Mouse (Mus musculus) embryonic facial prominence, embryonic 14.5 days (tissue): ENCODE results near the gene Wdr73. TPM values are rescaled to one million over a fixed set of nuclear protein-coding genes. Genes with fewer than 3 reads are reported as not detected.

Experiments
- ATAC-seq: fragments of 200-750 bp; cut with Nextera tagmentation; 2 replicates; pipeline ENCODE4 v1.8.0; 2017; ENCODE audit warnings: low read depth, moderate number of reproducible peaks, moderate TSS enrichment
- DNase-seq: peaks from one replicate; pipeline ENCODE4 v3.0.0-alpha.2; 2015; ENCODE audit warnings: low spot score
- H3K27ac ChIP-seq: fragments of 300-500 bp; sonication (generic); replicated peaks from 2 replicates; pipeline ENCODE4 v1.5.1; 2014; ENCODE audit warnings: low read depth, mild to moderate bottlenecking, low read length, moderate library complexity
- H3K27me3 ChIP-seq: fragments of 300-500 bp; sonication (generic); replicated peaks from 2 replicates; pipeline ENCODE4 v1.6.1; 2014; ENCODE audit warnings: low read length; ENCODE audit not compliant: control insufficient read depth, insufficient read depth
- H3K36me3 ChIP-seq: fragments of 300-500 bp; sonication (generic); 2 replicates; pipeline ENCODE4 v1.6.1; 2014; ENCODE audit warnings: low read length, mixed read lengths; ENCODE audit not compliant: control insufficient read depth, insufficient read depth
- H3K4me1 ChIP-seq: fragments of 300-500 bp; sonication (generic); 2 replicates; pipeline ENCODE4 v1.6.1; 2014; ENCODE audit warnings: antibody characterized with exemption, low read length; ENCODE audit not compliant: control insufficient read depth, insufficient read depth
- H3K4me2 ChIP-seq: fragments of 300-500 bp; sonication (generic); 2 replicates; pipeline ENCODE4 v1.6.1; 2014; ENCODE audit warnings: low read depth, mild to moderate bottlenecking, low read length, moderate library complexity, mixed read lengths
- H3K4me3 ChIP-seq: fragments of 300-500 bp; sonication (generic); 2 replicates; pipeline ENCODE4 v1.5.1; 2014; ENCODE audit warnings: low read depth, mild to moderate bottlenecking, low read length
- H3K9ac ChIP-seq: fragments of 300-500 bp; sonication (generic); 2 replicates; pipeline ENCODE4 v1.6.1; 2014; ENCODE audit warnings: low read depth, mild to moderate bottlenecking, low read length, moderate library complexity, mixed read lengths
- H3K9me3 ChIP-seq: fragments of 300-500 bp; sonication (generic); 2 replicates; pipeline ENCODE4 v1.6.1; 2016; ENCODE audit warnings: low read length; ENCODE audit not compliant: control insufficient read depth
- WGBS: fragments of 180-500 bp; shearing (Covaris S2); extraction: QIAGEN DNeasy Blood & Tissue Kit; methylation state at CpG from one replicate; pipeline ENCODE4 v1.1.7; 2014; 5-methylcytosine and 5-hydroxymethylcytosine counted together
- polyA plus RNA-seq: library from polyadenylated mRNA; unstranded; fragments of >200 nt; fragmentation: Nextera tagmentation; extraction: Ambion mirVana; gene quantifications from 2 replicates; pipeline ENCODE4 v1.2.1, GENCODE M21; 2014

The Wdr73 gene
- polyA plus RNA-seq, 1 experiment from 2014 or later, result 20.9 TPM

DNA sequence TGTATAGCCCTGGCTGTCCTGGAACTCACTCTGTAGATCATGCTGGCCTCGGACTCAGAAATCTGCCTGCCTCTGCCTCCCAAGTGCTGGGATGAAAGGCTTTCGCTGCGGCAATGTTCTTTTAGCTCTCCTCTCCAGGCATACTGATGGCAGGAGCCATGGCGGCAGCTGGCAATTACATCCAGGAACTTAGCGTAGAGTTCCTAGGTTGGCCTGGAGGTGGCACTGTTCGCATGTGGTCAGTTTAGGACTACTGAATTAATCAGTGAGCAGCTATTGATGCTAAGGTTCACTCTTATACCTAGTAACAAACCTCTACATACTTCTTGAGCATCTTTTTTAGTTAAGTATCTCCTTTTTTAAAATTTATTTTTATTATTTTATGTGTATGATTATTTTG lies 43.9 kb downstream of the Wdr73 start:
- H3K9ac ChIP-seq, result no peak overlapping the region
- no peaks in the 10 kb centered on the region for H3K36me3 ChIP-seq
- H3K4me1 ChIP-seq, result 0 out of 2 replicates have a peak, but pooled peaks cover 12% of the 10 kb centered on the region
- no peak overlapping the region for H3K27ac ChIP-seq
- no peak overlapping the region for H3K4me2 ChIP-seq
- no peak overlapping the region for H3K4me3 ChIP-seq
- no peak for ATAC-seq
- H3K9me3 ChIP-seq, result no peaks in the 10 kb centered on the region
- DNase-seq, result peak; percentile 75
- WGBS, result 33% methylated on average over 6 of the region's 6 CpGs
- H3K27me3 ChIP-seq, result no peaks in the 10 kb centered on the region

DNA sequence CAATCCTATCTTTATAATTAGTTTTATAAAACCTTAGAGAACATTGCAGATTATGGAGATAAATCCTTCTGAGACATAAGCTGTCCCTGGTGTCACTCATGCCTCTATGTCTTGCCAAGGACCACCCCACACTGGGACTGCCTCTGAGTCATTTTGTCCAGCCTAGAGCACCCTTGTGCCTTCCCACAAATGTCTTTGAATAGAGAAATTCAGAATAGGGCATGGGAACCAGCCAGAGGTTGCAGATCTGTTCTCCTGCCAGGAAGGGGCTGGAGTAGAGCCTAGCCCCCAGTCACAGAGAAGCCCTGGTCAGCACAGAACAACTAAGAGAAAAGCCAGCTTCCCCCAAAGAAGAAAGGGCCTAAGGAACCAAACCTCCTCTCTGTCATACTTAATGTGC lies 45.8 kb downstream of the Wdr73 start:
- no peaks in the 10 kb centered on the region for H3K9me3 ChIP-seq

GRCm38 (mm10) chr7:80853218-80853617 lies 47.9 kb downstream of the Wdr73 start:
- Histone ChIP-seq H3K9me3 (no peaks in the 10 kb centered on the region), H3K9ac (no peak overlapping the region), H3K36me3 (no peaks in the 10 kb centered on the region), H3K4me3 (no peak overlapping the region), H3K27me3 (no peaks in the 10 kb centered on the region), H3K4me1 (no peaks in the 10 kb centered on the region), H3K4me2 (no peak overlapping the region), H3K27ac (no peak overlapping the region)
- ATAC-seq (no peak), DNase-seq (no peak)
- 94% methylated on average over 3 of the region's 3 CpGs for WGBS

More for the DNA sequence above, 45.8 kb downstream of the Wdr73 start:
- no peaks in the 10 kb centered on the region for H3K27me3 ChIP-seq
- no peak overlapping the region for H3K4me3 ChIP-seq
- H3K9ac ChIP-seq, result no peak overlapping the region
- ATAC-seq, result no peak
- H3K27ac ChIP-seq, result no peak overlapping the region
- H3K36me3 ChIP-seq, result no peaks in the 10 kb centered on the region
- no peak overlapping the region for H3K4me2 ChIP-seq
- DNase-seq, result no peak
- H3K4me1 ChIP-seq, result 0 out of 2 replicates have a peak, but pooled peaks cover 4% of the 10 kb centered on the region

DNA sequence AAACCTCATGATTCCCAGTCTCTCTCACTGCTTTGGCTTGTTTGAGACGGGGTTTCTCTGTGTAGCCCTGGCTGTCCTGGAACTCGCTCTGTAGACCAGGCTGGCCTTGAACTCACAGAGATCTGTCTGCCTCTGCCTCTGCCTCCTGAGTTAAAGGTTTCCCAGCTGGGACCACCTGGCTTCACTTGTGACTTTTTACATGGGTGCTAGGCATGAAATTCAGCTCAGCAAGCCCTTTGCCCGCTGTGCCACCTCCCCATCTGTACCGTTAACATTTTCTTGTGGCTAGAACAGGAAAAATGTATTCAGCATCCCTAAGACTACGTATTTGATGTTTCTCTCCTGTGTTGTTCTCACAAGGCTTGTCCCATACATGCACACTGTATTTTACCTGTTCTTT lies 50.5 kb downstream of the Wdr73 start:
- no peak overlapping the region for H3K4me3 ChIP-seq
- WGBS, result 82% methylated on average over 5 of the region's 5 CpGs
- H3K9me3 ChIP-seq, result no peaks in the 10 kb centered on the region

GRCm38 (mm10) chr7:80849710-80850109 lies 51.4 kb downstream of the Wdr73 start:
- DNase-seq (peak; percentile 83), ATAC-seq (peak; percentile 70; the same call in 1 of the 2 replicates)
- WGBS, result 24% methylated on average over 4 of the region's 4 CpGs
- Histone ChIP-seq H3K9ac (no peak overlapping the region), H3K27me3 (no peaks in the 10 kb centered on the region), H3K36me3 (no peaks in the 10 kb centered on the region), H3K4me3 (no peak overlapping the region), H3K4me2 (no peak overlapping the region), H3K4me1 (no peaks in the 10 kb centered on the region), H3K27ac (no peak overlapping the region), H3K9me3 (no peaks in the 10 kb centered on the region)

More for the DNA sequence above, 50.5 kb downstream of the Wdr73 start:
- no peaks in the 10 kb centered on the region for H3K27me3 ChIP-seq
- ATAC-seq (no peak), DNase-seq (no peak)
- H3K9ac ChIP-seq, result no peak overlapping the region
- no peaks in the 10 kb centered on the region for H3K4me1 ChIP-seq
- H3K27ac ChIP-seq, result no peak overlapping the region
- no peaks in the 10 kb centered on the region for H3K36me3 ChIP-seq
- H3K4me2 ChIP-seq, result no peak overlapping the region

DNA sequence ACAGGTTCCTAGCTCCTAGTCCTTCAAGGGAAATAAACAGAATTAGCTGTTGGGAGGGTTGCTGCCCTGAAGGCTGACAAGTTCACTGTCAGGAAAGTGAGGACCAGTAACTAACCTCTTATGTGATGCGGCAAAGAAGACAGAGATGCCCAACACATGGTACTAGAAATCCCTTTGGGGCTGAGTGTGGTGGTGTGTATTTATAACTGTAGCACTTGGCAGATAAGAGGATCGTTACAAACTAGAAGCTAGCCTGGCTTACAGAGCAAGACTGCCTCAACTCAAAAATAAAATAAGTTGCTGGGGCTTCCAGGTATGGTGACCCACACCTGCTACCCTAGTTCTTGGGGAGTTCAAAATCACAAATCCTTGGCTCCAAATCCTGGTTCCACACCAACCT lies 51.8 kb downstream of the Wdr73 start:
- no peak for ATAC-seq
- no peak overlapping the region for H3K4me3 ChIP-seq
- no peaks in the 10 kb centered on the region for H3K9me3 ChIP-seq
- H3K4me2 ChIP-seq, result no peak overlapping the region
- H3K36me3 ChIP-seq, result no peaks in the 10 kb centered on the region
- H3K27ac ChIP-seq, result no peak overlapping the region
- 89% methylated on average over 2 of the region's 2 CpGs for WGBS
- no peak for DNase-seq
- H3K27me3 ChIP-seq, result no peaks in the 10 kb centered on the region
- no peaks in the 10 kb centered on the region for H3K4me1 ChIP-seq
- no peak overlapping the region for H3K9ac ChIP-seq

GRCm38 (mm10) chr7:80846709-80847108 lies 54.4 kb downstream of the Wdr73 start:
- no peaks in the 10 kb centered on the region for H3K36me3 ChIP-seq
- no peak overlapping the region for H3K9ac ChIP-seq
- H3K27ac ChIP-seq, result no peak overlapping the region
- H3K27me3 ChIP-seq, result no peaks in the 10 kb centered on the region
- H3K4me1 ChIP-seq, result no peaks in the 10 kb centered on the region
- no peak overlapping the region for H3K4me3 ChIP-seq
- ATAC-seq, result no peak
- no peak for DNase-seq
- no peak overlapping the region for H3K4me2 ChIP-seq
- no peaks in the 10 kb centered on the region for H3K9me3 ChIP-seq
- WGBS, result 89% methylated on average over 5 of the region's 5 CpGs

- Histone ChIP-seq H3K4me3 (no peak overlapping the region), H3K36me3 (no peaks in the 10 kb centered on the region), H3K4me1 (no peaks in the 10 kb centered on the region), H3K27ac (no peak overlapping the region), H3K9ac (no peak overlapping the region), H3K9me3 (no peaks in the 10 kb centered on the region), H3K27me3 (no peaks in the 10 kb centered on the region), H3K4me2 (no peak overlapping the region)
- no peak for DNase-seq
- 80% methylated on average over 10 of the region's 10 CpGs for WGBS
- ATAC-seq, result no peak
Measured at GRCm38 (mm10) chr7:80846280-80846678, 54.8 kb downstream of the Wdr73 start.

DNA sequence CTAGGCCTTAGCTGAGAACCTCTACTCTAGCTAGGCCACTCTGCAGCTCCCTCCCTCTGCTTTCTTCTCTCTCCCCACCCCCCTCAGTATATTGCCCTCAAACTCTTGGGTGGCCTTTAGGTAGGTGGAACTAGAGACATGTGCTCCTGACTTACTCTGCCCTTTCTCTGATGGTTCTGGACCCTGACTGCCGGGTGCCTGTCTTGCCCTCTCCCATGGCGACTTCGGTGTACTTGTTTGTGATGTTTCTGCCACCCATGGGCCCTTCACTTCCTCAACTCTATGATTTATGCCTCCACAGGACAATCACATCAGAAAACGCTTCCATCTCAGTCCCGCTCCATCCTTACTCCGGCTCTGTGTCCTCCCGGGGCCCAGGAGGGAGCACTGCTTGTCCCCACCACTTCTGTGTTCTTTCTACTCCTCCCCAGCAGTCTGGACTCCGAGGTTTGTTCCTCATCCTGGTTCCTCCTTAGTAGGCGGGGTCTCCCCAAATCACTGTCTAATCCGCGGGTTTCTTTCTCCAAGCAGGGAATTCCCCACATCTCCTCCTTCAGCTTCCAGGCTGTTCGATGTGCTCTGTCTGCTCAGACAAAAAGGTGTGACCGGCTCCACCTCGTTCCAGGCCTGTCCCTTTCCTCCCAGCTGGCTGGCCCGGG lies 55.3 kb downstream of the Wdr73 start:
- no peak for ATAC-seq
- Histone ChIP-seq H3K4me3 (no peak overlapping the region), H3K4me1 (no peaks in the 10 kb centered on the region), H3K9me3 (no peaks in the 10 kb centered on the region), H3K36me3 (no peaks in the 10 kb centered on the region), H3K4me2 (no peak overlapping the region), H3K27me3 (no peaks in the 10 kb centered on the region), H3K27ac (no peak overlapping the region), H3K9ac (0 out of 2 replicates have a peak overlapping the region, but pooled peaks have one; percentile 14)
- 68% methylated on average over 15 of the region's 15 CpGs for WGBS
- no peak for DNase-seq
